ENCODE assay signal across 8 mouse cellular contexts in genomic region chr11:60210305-60210724, GRCm38 (mm10). TPM values are rescaled to one million over a fixed set of nuclear protein-coding genes. Genes with fewer than 3 reads are reported as not detected.
A peak's percentile ranks its signal among the peaks of the same experiment; 100 is the strongest.
DNase-seq lines count a peak whose midpoint lies in the region; ATAC-seq and TF ChIP-seq lines count a peak whose summit lies in the region.

No protein-coding gene starts in this region.

- H3K79me3 ChIP-seq in C2C12 (ENCODE audit: low read depth) = peaks cover 45% of the 10 kb centered on the region

- peak overlapping the region; percentile 91 for H3K4me2 ChIP-seq in heart, embryonic 13.5 days
- peak overlapping the region; percentile 70 for H3K4me2 ChIP-seq in kidney, postnatal 0 days (ENCODE audit: low read length)
- H3K4me2 ChIP-seq in liver, embryonic 11.5 days = peak overlapping the region; percentile 98
- peak overlapping the region; percentile 100 for H3K4me2 ChIP-seq in myocyte (ENCODE audit: low read depth)

- no peak for TF ChIP-seq CTCF in C2C12 (IDR thresholded peaks at IDR 0.05; ENCODE audit: control insufficient read depth, insufficient read depth, insufficient read length)
- TF ChIP-seq CTCF in brain, embryonic 14.5 days (IDR thresholded peaks at IDR 0.05; ENCODE audit: borderline replicate concordance, extremely low read depth, insufficient read depth, insufficient read length) = no peak
- no peak for TF ChIP-seq CTCF in kidney, postnatal 0 days (IDR thresholded peaks at IDR 0.05; ENCODE audit: low read depth)

- TF ChIP-seq POLR2A in brain, embryonic 14.5 days (IDR thresholded peaks at IDR 0.05; ENCODE audit: borderline replicate concordance, extremely low read depth, insufficient read depth, insufficient read length, poor library complexity, severe bottlenecking) = no peak; the same call in 1 of the 2 replicates
- TF ChIP-seq POLR2A in myocyte (IDR thresholded peaks at IDR 0.05; ENCODE audit: insufficient read length, low read depth) = peak; percentile 96

- H3K27ac ChIP-seq in heart, embryonic 13.5 days (replicated peaks) = peak overlapping the region; percentile 82
- H3K27ac ChIP-seq in kidney, postnatal 0 days = peak overlapping the region; percentile 63
- peak overlapping the region; percentile 84 for H3K27ac ChIP-seq in liver, embryonic 11.5 days (ENCODE audit: low read depth, low read length)

- H3ac ChIP-seq in C2C12 (ENCODE audit: control insufficient read depth, insufficient read length, low read depth) (peak overlapping the region; percentile 19), myocyte (ENCODE audit: control insufficient read depth, insufficient read length) (no peak overlapping the region)

- H3K27me3 ChIP-seq in C2C12 (ENCODE audit: control insufficient read depth, insufficient read depth, insufficient read length) (no peaks in the 10 kb centered on the region), myocyte (ENCODE audit: control insufficient read depth, insufficient read depth, insufficient read length) (no peaks in the 10 kb centered on the region)
- no peaks in the 10 kb centered on the region for H3K27me3 ChIP-seq in heart, embryonic 13.5 days (replicated peaks)
- H3K27me3 ChIP-seq in kidney, postnatal 0 days (ENCODE audit: insufficient read depth, low read length) = no peaks in the 10 kb centered on the region
- H3K27me3 ChIP-seq in liver, embryonic 11.5 days (replicated peaks; ENCODE audit: control insufficient read depth, insufficient read depth, low read length) = no peaks in the 10 kb centered on the region

- WGBS in heart, embryonic 13.5 days = under 1% methylated on average over 47 of the region's 47 CpGs
- WGBS in kidney, postnatal 0 days = 1% methylated on average over 47 of the region's 47 CpGs
- WGBS in liver, embryonic 11.5 days = under 1% methylated on average over 47 of the region's 47 CpGs

- peaks cover 23% of the 10 kb centered on the region for H3K36me3 ChIP-seq in C2C12 (ENCODE audit: control insufficient read depth, insufficient read depth)
- peaks cover 23% of the 10 kb centered on the region for H3K36me3 ChIP-seq in heart, embryonic 13.5 days
- H3K36me3 ChIP-seq in kidney, postnatal 0 days (ENCODE audit: insufficient read depth, low read length) = 0 out of 2 replicates have a peak, but pooled peaks cover 3% of the 10 kb centered on the region
- peaks cover 18% of the 10 kb centered on the region for H3K36me3 ChIP-seq in liver, embryonic 11.5 days (ENCODE audit: control insufficient read depth, insufficient read depth, low read length)
- peaks cover 10% of the 10 kb centered on the region for H3K36me3 ChIP-seq in myocyte (ENCODE audit: control insufficient read depth, insufficient read depth)

- H3K79me2 ChIP-seq in C2C12 (ENCODE audit: control insufficient read depth, insufficient read depth) (peaks cover 93% of the 10 kb centered on the region), myocyte (ENCODE audit: control insufficient read depth, insufficient read depth) (peaks cover 64% of the 10 kb centered on the region)

- H3K9ac ChIP-seq in heart, embryonic 13.5 days = peak overlapping the region; percentile 82
- peak overlapping the region; percentile 54 for H3K9ac ChIP-seq in kidney, postnatal 0 days (ENCODE audit: low read depth, low read length)
- H3K9ac ChIP-seq in liver, embryonic 11.5 days (ENCODE audit: low read depth, low read length) = peak overlapping the region; percentile 79

- peak; percentile 97 for DNase-seq in brain, embryonic 14.5 days (ENCODE audit: low read depth)
- DNase-seq in kidney, postnatal 0 days (ENCODE audit: low spot score) = peak; percentile 96
- DNase-seq in liver, embryonic 11.5 days (ENCODE audit: low spot score) = peak; percentile 97
- peak; percentile 96 to 98 for DNase-seq in spleen, postnatal 4 days (ENCODE audit: low spot score in 2 of 2)

- H3K4me3 ChIP-seq in C2C12 (ENCODE audit: insufficient read depth, poor library complexity, severe bottlenecking) (peak overlapping the region; percentile 34), myocyte (peak overlapping the region; percentile 53)
- H3K4me3 ChIP-seq in heart, embryonic 13.5 days = peak overlapping the region; percentile 62
- peak overlapping the region; percentile 36 for H3K4me3 ChIP-seq in kidney, postnatal 0 days (replicated peaks; ENCODE audit: low read depth, low read length)
- H3K4me3 ChIP-seq in liver, embryonic 11.5 days (ENCODE audit: low read depth, low read length) = peak overlapping the region; percentile 61

- peaks cover 83% of the 10 kb centered on the region for H3K4me1 ChIP-seq in heart, embryonic 13.5 days
- H3K4me1 ChIP-seq in kidney, postnatal 0 days (replicated peaks; ENCODE audit: insufficient read depth, low read length) = peaks cover 54% of the 10 kb centered on the region
- H3K4me1 ChIP-seq in liver, embryonic 11.5 days (replicated peaks; ENCODE audit: control insufficient read depth, insufficient read depth, low read length) = peaks cover 73% of the 10 kb centered on the region

- H3K9me3 ChIP-seq in heart, embryonic 13.5 days = no peaks in the 10 kb centered on the region
- no peaks in the 10 kb centered on the region for H3K9me3 ChIP-seq in kidney, postnatal 0 days (replicated peaks; ENCODE audit: low read length)
- H3K9me3 ChIP-seq in liver, embryonic 11.5 days (ENCODE audit: control insufficient read depth, low read length) = no peaks in the 10 kb centered on the region

- ATAC-seq in erythroid progenitor cell, adult 5-6 weeks (replicated peaks; ENCODE audit: low FRiP score, poor library complexity, severe bottlenecking) = peak; percentile 91
- ATAC-seq in heart, embryonic 13.5 days (ENCODE audit: extremely low read depth, insufficient number of reproducible peaks, low FRiP score, low TSS enrichment) = peak; percentile 80
- peak; percentile 89 for ATAC-seq in kidney, postnatal 0 days (replicated peaks; ENCODE audit: low FRiP score, low read depth)
- ATAC-seq in liver, embryonic 11.5 days (replicated peaks; ENCODE audit: low FRiP score) = peak; percentile 91

TF ChIP-seq in C2C12, 6 proteins besides CTCF, POLR2A, EP300 and RAD21:
- TF ChIP-seq FOSL1 (IDR thresholded peaks at IDR 0.05; ENCODE audit: insufficient read depth, low read length, poor library complexity, severe bottlenecking) (no peak), CEBPB (IDR thresholded peaks at IDR 0.05; ENCODE audit: low read depth) (no peak), MAX (IDR thresholded peaks at IDR 0.05) (no peak), MYOG (IDR thresholded peaks at IDR 0.05; ENCODE audit: control insufficient read depth, extremely low read depth, insufficient read length) (no peak), MYOD1 (IDR thresholded peaks at IDR 0.05; ENCODE audit: control insufficient read depth, insufficient read length, low read depth) (no peak), USF1 (IDR thresholded peaks at IDR 0.05; ENCODE audit: low read depth) (no peak)

TF ChIP-seq in myocyte, 11 proteins besides CTCF, POLR2A, EP300 and RAD21:
- TF ChIP-seq REST (IDR thresholded peaks at IDR 0.05; ENCODE audit: insufficient read depth, insufficient read length) (no peak), TCF3 (IDR thresholded peaks at IDR 0.05; ENCODE audit: insufficient read length, low read depth) (no peak), CEBPB (IDR thresholded peaks at IDR 0.05; ENCODE audit: insufficient read depth, poor library complexity, severe bottlenecking) (no peak), MYOD1 (IDR thresholded peaks at IDR 0.05; ENCODE audit: control insufficient read depth in 1 of 3, insufficient read length in 2 of 3, low read depth in 2 of 3) (peak in 2 of 3 experiments; percentile 43 to 77), E2F4 (IDR thresholded peaks at IDR 0.05; ENCODE audit: insufficient read depth) (no peak), POLR2AphosphoS2 (IDR thresholded peaks at IDR 0.05; ENCODE audit: insufficient read length, low read depth) (peak; percentile 94), TCF12 (IDR thresholded peaks at IDR 0.05; ENCODE audit: insufficient read depth, poor library complexity, severe bottlenecking) (no peak), MYOG (IDR thresholded peaks at IDR 0.05; ENCODE audit: control insufficient read depth in 1 of 3, insufficient read depth in 1 of 3, insufficient read length in 2 of 3, low read depth in 2 of 3) (peak in 2 of 3 experiments; percentile 32 to 75), MAX (IDR thresholded peaks at IDR 0.05; ENCODE audit: low read depth) (no peak)
TF ChIP-seq in myocyte: peak in this region for 3.

RNA-seq across cellular contexts. Expression of gene Srebf1, which starts 12.1 kb away (rescaled TPM):
- polyA plus RNA-seq in C2C12 (2012; fragmentation: generic; extraction: Trizol) = 64.1 TPM
- 71.9 and 78.9 TPM in 2 replicates for polyA plus RNA-seq in brain, embryonic 14.5 days (2012; rRNA removed)
- 6.3 and 10.8 TPM in 2 replicates for total RNA-seq in erythroid progenitor cell, adult 5-6 weeks (2015; ENCODE audit: low replicate concordance)
- 10.7 and 34.9 TPM in 2 replicates for total RNA-seq in erythroid progenitor cell, adult 5-6 weeks (2017; ENCODE audit: low replicate concordance)
- polyA plus RNA-seq in heart, embryonic 13.5 days (2015; fragmentation: Nextera tagmentation; extraction: Ambion mirVana) = 34.4 and 41.8 TPM in 2 replicates
- 44.4 and 50.6 TPM in 2 replicates for polyA plus RNA-seq in kidney, postnatal 0 days (2015; fragmentation: Nextera tagmentation; extraction: Ambion mirVana)
- polyA plus RNA-seq in liver, embryonic 11.5 days (2014; fragmentation: Nextera tagmentation; extraction: Ambion mirVana) = 78.2 and 78.7 TPM in 2 replicates
- 192 TPM for polyA plus RNA-seq in myocyte (2012; fragmentation: generic; extraction: Trizol)

Comparison
In these comparisons a context has a peak if more than half of its experiments do, and no peak if none do; other contexts are left out.
1. Peak in every context shown above with its lines: DNase-seq, ATAC-seq, H3K4me3 ChIP-seq and H3K27ac ChIP-seq.